Mouse (Mus musculus) G1E (cell line): Measurements from ENCODE around the gene Rai14.

Source experiments
- CTCF ChIP-seq: IDR thresholded peaks from 2 replicates; pipeline ENCODE4 v1.5.1; 2012; ENCODE audit warnings: low read depth, low read length, inconsistent platforms, mixed read lengths
- GATA1 ChIP-seq: IDR thresholded peaks from 2 replicates; pipeline ENCODE4 v1.6.1; 2012; ENCODE audit warnings: borderline replicate concordance, low read length, inconsistent platforms, mixed read lengths
- GATA2 ChIP-seq: IDR thresholded peaks from 2 replicates; pipeline ENCODE4 v1.6.1; 2012; ENCODE audit warnings: low read depth, low read length, inconsistent platforms, borderline replicate concordance
- POLR2AphosphoS5 ChIP-seq: IDR thresholded peaks from 2 replicates; pipeline ENCODE4 v1.6.1; 2012; ENCODE audit warnings: low read depth, low read length, inconsistent platforms; ENCODE audit not compliant: insufficient replicate concordance
- TAL1 ChIP-seq: conservative IDR thresholded peaks from 2 replicates; pipeline ENCODE4 v1.6.1; 2012; ENCODE audit warnings: low read depth, low read length, inconsistent platforms, mixed read lengths

DNA sequence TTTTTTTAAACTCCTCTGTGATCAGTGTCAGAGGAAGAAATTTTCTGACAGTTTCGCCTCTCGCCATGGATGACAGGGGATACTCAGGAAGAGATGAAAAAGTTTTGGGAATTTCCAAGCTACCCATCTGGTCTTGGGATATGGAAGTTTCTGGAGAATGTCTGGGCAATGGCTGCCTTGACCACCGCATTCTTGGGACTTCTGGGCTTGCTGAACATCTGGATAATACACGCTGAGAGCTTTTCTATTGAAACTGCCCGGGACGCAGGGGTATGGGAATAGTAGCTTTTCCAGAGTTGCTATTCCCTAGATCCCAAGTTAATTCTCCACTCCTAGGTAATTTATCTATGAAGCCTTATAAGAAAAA is 85.5 kb downstream of the Rai14 start:
- no peak for TF ChIP-seq CTCF
- TF ChIP-seq GATA1: no peak
- TF ChIP-seq GATA2: no peak
- TF ChIP-seq TAL1: no peak
- no peak for TF ChIP-seq POLR2AphosphoS5
